Mouse (Mus musculus) heart, adult 2 months (tissue): ENCODE measurements around the gene Syt11. TPM values are rescaled to one million over a fixed set of nuclear protein-coding genes. Genes with fewer than 3 reads are reported as not detected.
"Not testable (repeated sequence)": the region's sequence is repeated elsewhere in the genome, so short reads cannot be mapped to it uniquely, and the experiment has no call there.

Source experiments
- DNase-seq, 2 experiments: peaks; one replicate each; pipeline ENCODE4 v3.0.0; 2021
- H3K27ac ChIP-seq: fragments of 200-600 bp; 2 replicates; pipeline ENCODE4 v1.8.1; 2022
- H3K27me3 ChIP-seq: fragments of 200-500 bp; 2 replicates; pipeline ENCODE4 v1.6.1; 2012; ENCODE audit warnings: mild to moderate bottlenecking, low read length, inconsistent platforms, mixed read lengths; ENCODE audit not compliant: control insufficient read depth, insufficient read depth
- H3K36me3 ChIP-seq: fragments of 200-500 bp; 2 replicates; pipeline ENCODE4 v1.6.1; 2012; ENCODE audit warnings: low read length, inconsistent platforms; ENCODE audit not compliant: control insufficient read depth, insufficient read depth
- H3K4me1 ChIP-seq: fragments of 200-500 bp; 2 replicates; pipeline ENCODE4 v1.6.1; 2011; ENCODE audit warnings: low read length; ENCODE audit not compliant: control insufficient read depth, insufficient read depth
- H3K4me3 ChIP-seq: fragments of 200-600 bp; 2 replicates; pipeline ENCODE4 v1.8.1; 2022
- H3K79me2 ChIP-seq: fragments of 200-500 bp; replicated peaks from 2 replicates; pipeline ENCODE4 v1.6.1; 2012; ENCODE audit warnings: mild to moderate bottlenecking, inconsistent platforms, low read length, moderate library complexity, mixed read lengths; ENCODE audit not compliant: control insufficient read depth, insufficient read depth
- H3K9ac ChIP-seq: fragments of 200-500 bp; 2 replicates; pipeline ENCODE4 v1.6.1; 2012; ENCODE audit warnings: low read depth, mild to moderate bottlenecking, control low read depth, inconsistent platforms, low read length, mixed read lengths
- CTCF ChIP-seq: fragments of 200-600 bp; IDR thresholded peaks from 2 replicates; pipeline ENCODE4 v1.8.1; 2022; ENCODE audit warnings: antibody characterized with exemption, mild to moderate bottlenecking, moderate library complexity
- EP300 ChIP-seq: fragments of 200-500 bp; IDR thresholded peaks from 2 replicates; pipeline ENCODE4 v1.6.1; 2011; ENCODE audit warnings: low read depth, low read length, control low read depth; ENCODE audit not compliant: insufficient read depth
- POLR2A ChIP-seq: fragments of 200-500 bp; IDR thresholded peaks from 2 replicates; pipeline ENCODE4 v1.6.1; 2011; ENCODE audit warnings: mild to moderate bottlenecking, low read depth, low read length, control low read depth; ENCODE audit not compliant: insufficient read depth
- WGBS: fragments of 180-500 bp; shearing (Covaris S2); methylation state at CpG from one replicate; pipeline ENCODE4 v1.1.7; 2018; 5-methylcytosine and 5-hydroxymethylcytosine counted together
- intact Hi-C: fragments of 180-260 bp; cut with DNase I; formaldehyde crosslinking; loops from one replicate; pipeline ENCODE4 v1.15.1; 2025
- polyA plus RNA-seq: library from polyadenylated mRNA; depleted of rRNA; stranded (reverse); fragments of >200 nt; gene quantifications from 2 replicates; pipeline ENCODE4 v1.2.3, GENCODE M21; 2012
- total RNA-seq, 2 experiments: library from RNA; stranded (reverse); gene quantifications; 2 replicates each; pipeline ENCODE4 v1.2.3; 2021

Gene Syt11
- total and polyA plus RNA-seq, 3 experiments: 6.6 to 10.2 (median 7.9) TPM

GRCm38 (mm10) chr3:88784889-88785288 is 9.9 kb upstream of the Syt11 start:
- no peaks in the 10 kb centered on the region for H3K36me3 ChIP-seq
- TF ChIP-seq POLR2A: no peak
- no peaks in the 10 kb centered on the region for H3K27me3 ChIP-seq
- no peak overlapping the region for H3K27ac ChIP-seq
- DNase-seq: no peak
- intact Hi-C loops: loop anchor here (2.0 kb wide), 1 partner anchor 62 kb away; no protein-coding TSS in a partner anchor
- no peak overlapping the region for H3K9ac ChIP-seq
- WGBS: 84% methylated on average over 5 of the region's 5 CpGs
- no peaks in the 10 kb centered on the region for H3K79me2 ChIP-seq
- H3K4me1 ChIP-seq: no peaks in the 10 kb centered on the region
- H3K4me3 ChIP-seq: no peak overlapping the region

DNA sequence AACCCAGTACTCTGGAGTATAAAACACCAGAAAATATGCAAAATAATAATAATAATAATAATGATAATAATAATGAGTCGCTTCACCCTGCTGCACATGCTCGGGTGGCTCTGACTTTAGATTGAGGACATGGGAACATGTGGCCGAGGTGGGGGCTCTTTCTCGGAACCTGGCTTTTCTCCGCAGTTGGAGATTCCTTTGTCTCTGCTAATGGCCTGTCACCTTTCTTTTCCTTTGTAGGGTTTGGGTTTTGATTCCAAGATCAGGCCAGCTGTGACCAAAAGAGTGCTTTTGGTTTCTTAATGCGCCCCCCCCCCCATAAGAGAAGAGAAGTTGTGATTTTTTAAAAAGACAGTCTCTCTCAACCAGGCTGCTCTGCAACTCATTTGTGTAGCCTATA is 1.8 kb downstream of the Syt11 start:
- H3K4me1 ChIP-seq, H3K9ac ChIP-seq, H3K79me2 ChIP-seq, DNase-seq, H3K27me3 ChIP-seq, intact Hi-C loops, H3K4me3 ChIP-seq, H3K27ac ChIP-seq, H3K36me3 ChIP-seq: not testable (repeated sequence)
- WGBS: 91% methylated on average over 6 of the region's 6 CpGs

GRCm38 (mm10) chr3:88772399-88772798 is 2.6 kb downstream of the Syt11 start:
- H3K36me3 ChIP-seq, H3K27me3 ChIP-seq, H3K9ac ChIP-seq, H3K4me3 ChIP-seq, intact Hi-C loops, H3K27ac ChIP-seq, H3K4me1 ChIP-seq, H3K79me2 ChIP-seq: not testable (repeated sequence)
- peak; percentile 90 to 92 for DNase-seq
- WGBS: 3% methylated on average over 19 of the region's 19 CpGs

- H3K4me1 ChIP-seq, DNase-seq, H3K79me2 ChIP-seq, intact Hi-C loops, H3K36me3 ChIP-seq, H3K27me3 ChIP-seq, H3K9ac ChIP-seq: not testable (repeated sequence)
- H3K4me3 ChIP-seq: peak overlapping the region; percentile 35; the same call in 1 of the 2 replicates
- H3K27ac ChIP-seq: peak overlapping the region; percentile 73
- 16% methylated on average over 3 of the region's 6 CpGs for WGBS
These were observed 3.1 kb downstream of the Syt11 start for GRCm38 (mm10) chr3:88771941-88772280.

DNA sequence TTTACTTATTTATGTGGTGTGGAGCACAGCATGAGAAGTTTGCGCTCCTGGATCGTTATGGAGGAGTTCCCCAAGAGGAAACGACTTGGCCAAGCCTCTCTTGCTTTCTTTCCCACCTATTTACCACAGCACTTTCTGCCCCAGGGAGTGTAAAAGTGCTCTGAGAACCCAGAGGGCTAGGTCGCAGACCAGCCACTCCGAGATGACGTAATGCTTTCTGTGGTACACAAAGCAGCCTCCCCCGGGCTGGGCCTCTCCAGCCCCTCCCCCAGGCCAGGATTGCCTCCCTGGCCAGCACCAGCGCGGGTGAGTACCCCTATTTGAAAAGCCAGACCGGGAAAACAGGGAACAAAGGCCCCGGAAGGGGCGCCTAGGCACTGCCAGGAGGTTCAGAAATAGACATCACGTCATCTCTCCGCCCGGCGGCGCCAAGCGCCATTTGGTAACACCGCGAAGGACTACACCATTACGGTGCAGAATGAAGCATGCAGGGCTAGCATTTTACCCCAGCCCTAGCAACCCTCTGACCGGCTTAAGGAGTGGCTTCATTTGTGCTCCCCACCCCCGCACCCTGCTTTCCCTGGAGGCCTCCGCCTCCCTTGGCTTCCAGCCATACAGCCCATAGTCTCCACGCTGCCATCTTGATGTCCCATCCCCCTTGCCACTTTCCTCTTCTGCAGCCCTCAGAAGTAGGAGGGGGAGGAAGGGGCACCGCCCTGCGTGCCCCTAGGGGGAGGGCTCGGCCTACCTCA is 3.6 kb downstream of the Syt11 start:
- H3K4me1 ChIP-seq, H3K27me3 ChIP-seq, intact Hi-C loops, H3K9ac ChIP-seq, H3K36me3 ChIP-seq, H3K79me2 ChIP-seq: not testable (repeated sequence)
- WGBS: 4% methylated on average over 23 of the region's 28 CpGs
- Histone ChIP-seq H3K4me3 (peak overlapping the region; percentile 35; the same call in 1 of the 2 replicates), H3K27ac (peak overlapping the region; percentile 73)
- DNase-seq: peak; percentile 67 to 70

- Histone ChIP-seq H3K9ac (no peak overlapping the region), H3K4me3 (no peak overlapping the region), H3K27ac (no peak overlapping the region), H3K79me2 (no peaks in the 10 kb centered on the region), H3K36me3 (no peaks in the 10 kb centered on the region), H3K4me1 (peaks cover 8% of the 10 kb centered on the region), H3K27me3 (no peaks in the 10 kb centered on the region)
- 33% methylated on average over 6 of the region's 6 CpGs for WGBS
- intact Hi-C loops: no loop called here
- TF ChIP-seq POLR2A (no peak), CTCF (peak; percentile 52)
- no peak for DNase-seq
These were observed 12.5 kb downstream of the Syt11 start for GRCm38 (mm10) chr3:88762401-88762831.

DNA sequence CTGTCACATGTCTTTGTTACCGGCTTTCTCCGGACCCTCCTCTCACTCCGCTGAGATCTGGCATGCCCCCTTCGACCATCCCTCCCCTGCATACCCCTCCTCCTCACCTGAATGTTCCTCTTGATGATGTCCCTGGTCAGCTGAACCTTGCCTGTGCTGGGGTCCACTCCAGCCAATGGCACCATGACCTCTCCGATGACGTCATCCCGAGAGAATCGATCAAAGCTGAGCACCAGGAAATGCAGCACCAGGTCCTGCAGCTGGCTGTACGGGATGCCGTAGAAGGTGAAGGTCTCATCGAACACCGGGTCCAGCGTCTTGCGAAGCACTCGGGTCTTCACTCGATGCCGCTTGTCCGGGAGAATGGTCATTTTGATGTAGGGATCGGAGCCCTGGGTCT is 13.3 kb downstream of the Syt11 start:
- no peaks in the 10 kb centered on the region for H3K79me2 ChIP-seq
- H3K27me3 ChIP-seq: no peaks in the 10 kb centered on the region
- peaks cover 8% of the 10 kb centered on the region for H3K4me1 ChIP-seq
- H3K4me3 ChIP-seq: no peak overlapping the region
- WGBS: 91% methylated on average over 19 of the region's 19 CpGs
- TF ChIP-seq EP300 (no peak), CTCF (no peak), POLR2A (no peak)
- no peak overlapping the region for H3K9ac ChIP-seq
- no peaks in the 10 kb centered on the region for H3K36me3 ChIP-seq
- no peak for DNase-seq
- H3K27ac ChIP-seq: no peak overlapping the region
- intact Hi-C loops: no loop called here
